Comparison of ENCODE assay signal across 8 mouse cellular contexts in the genomic region with DNA sequence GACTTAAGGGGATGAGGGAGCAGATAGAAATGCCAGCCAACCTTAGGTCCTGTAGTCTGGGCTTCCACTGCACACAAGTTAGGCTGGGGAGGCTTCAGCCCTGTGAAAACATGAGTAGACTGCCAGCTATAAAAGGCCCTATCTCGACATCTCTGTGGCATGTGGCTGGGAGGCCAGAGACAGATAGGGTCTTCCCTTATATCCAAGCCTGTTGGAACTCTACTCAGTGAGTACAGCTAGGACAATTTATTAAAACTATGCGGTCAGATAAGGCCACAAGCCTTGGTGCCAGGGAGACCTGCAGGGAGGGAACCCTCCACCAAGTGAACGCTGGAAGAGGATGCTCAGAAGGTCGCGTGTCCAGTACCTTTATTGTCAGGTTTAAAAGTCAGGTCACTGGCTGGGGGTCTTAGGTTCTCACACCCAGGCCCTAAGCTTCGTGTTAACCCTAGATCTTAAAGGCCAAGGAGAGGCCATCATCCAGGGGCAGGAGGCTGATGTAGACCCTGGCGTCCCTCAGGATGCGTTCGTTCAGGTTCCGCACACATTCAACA. TPM values are rescaled to one million over a fixed set of nuclear protein-coding genes. Genes with fewer than 3 reads are reported as not detected.
DNase-seq lines count a peak whose midpoint lies in the region; ATAC-seq lines count a peak whose summit lies in the region.

No protein-coding gene starts in this region.

- H3K4me3 ChIP-seq in heart, embryonic 14.5 days (ENCODE audit: control insufficient read depth in 1 of 2, insufficient read depth in 1 of 2, low read depth in 1 of 2, low read length in 2 of 2) = peak overlapping the region in 1 of 2 experiments; percentile 82; a peak in 2 of 4 replicates
- peak overlapping the region; percentile 60 for H3K4me3 ChIP-seq in hindbrain, embryonic 12.5 days
- peak overlapping the region; percentile 69 for H3K4me3 ChIP-seq in midbrain, embryonic 12.5 days

- ATAC-seq in heart, embryonic 14.5 days (ENCODE audit: insufficient number of reproducible peaks, insufficient read depth, low FRiP score, low read depth) = no peak
- no peak for ATAC-seq in hindbrain, embryonic 12.5 days (ENCODE audit: low FRiP score)
- no peak for ATAC-seq in midbrain, embryonic 12.5 days (ENCODE audit: low FRiP score, low read depth)

- peaks cover 18 to 29% of the 10 kb centered on the region in 2 experiments for H3K4me1 ChIP-seq in heart, embryonic 14.5 days (ENCODE audit: control insufficient read depth in 2 of 2, insufficient read depth in 2 of 2, low read length in 2 of 2)
- H3K4me1 ChIP-seq in hindbrain, embryonic 12.5 days = peaks cover 26% of the 10 kb centered on the region
- H3K4me1 ChIP-seq in midbrain, embryonic 12.5 days = peaks cover 18% of the 10 kb centered on the region

- intact Hi-C loops in heart, postnatal 10 days (cut with DNase I) = loop anchor here (2.0 to 10.0 kb wide), 2 partner anchors 14 to 722 kb away; no protein-coding TSS in a partner anchor
- intact Hi-C loops in gastrocnemius, postnatal 36 days (cut with DNase I) = loop anchor here (10.0 kb wide), 1 partner anchor 162 kb away; no protein-coding TSS in a partner anchor

- H3K9ac ChIP-seq in heart, embryonic 14.5 days (ENCODE audit: low read length) = peak overlapping the region; percentile 87; the same call in 1 of the 2 replicates
- 0 out of 2 replicates have a peak overlapping the region, but pooled peaks have one; percentile 74 for H3K9ac ChIP-seq in hindbrain, embryonic 12.5 days
- H3K9ac ChIP-seq in midbrain, embryonic 12.5 days (replicated peaks) = peak overlapping the region; percentile 72; the same call in 1 of the 2 replicates

- DNase-seq in heart, postnatal 10 days = no peak
- DNase-seq in Muller cell, postnatal 12 days (ENCODE audit: inconsistent ontology term) = peak; percentile 14
- DNase-seq in gastrocnemius, postnatal 36 days = no peak
- DNase-seq in layer of hippocampus, adult 18-20 months (ENCODE audit: low spot score in 2 of 2) = no peak
- DNase-seq in layer of hippocampus, adult 8-10 months (ENCODE audit: low spot score in 2 of 2) = no peak

- peak overlapping the region; percentile 2 to 86; a peak in 3 of 4 replicates for H3K27ac ChIP-seq in heart, embryonic 14.5 days (replicated peaks in 1 of 2; ENCODE audit: control insufficient read depth in 1 of 2, insufficient read depth in 1 of 2, low read depth in 2 of 2, low read length in 2 of 2)
- no peak overlapping the region for H3K27ac ChIP-seq in hindbrain, embryonic 12.5 days
- 0 out of 2 replicates have a peak overlapping the region, but pooled peaks have one; percentile 4 for H3K27ac ChIP-seq in midbrain, embryonic 12.5 days (replicated peaks)

- H3K4me2 ChIP-seq in heart, embryonic 14.5 days (ENCODE audit: low read length) = peak overlapping the region; percentile 69
- H3K4me2 ChIP-seq in hindbrain, embryonic 12.5 days (replicated peaks) = peak overlapping the region; percentile 98
- H3K4me2 ChIP-seq in midbrain, embryonic 12.5 days (replicated peaks) = peak overlapping the region; percentile 89

- no peaks in the 10 kb centered on the region for H3K9me3 ChIP-seq in heart, embryonic 14.5 days (ENCODE audit: control insufficient read depth, low read length)
- H3K9me3 ChIP-seq in hindbrain, embryonic 12.5 days (replicated peaks) = no peaks in the 10 kb centered on the region
- H3K9me3 ChIP-seq in midbrain, embryonic 12.5 days = no peaks in the 10 kb centered on the region

- WGBS in heart, embryonic 14.5 days = 14% methylated on average over 10 of the region's 10 CpGs
- 18% methylated on average over 10 of the region's 10 CpGs for WGBS in hindbrain, embryonic 12.5 days
- 16% methylated on average over 10 of the region's 10 CpGs for WGBS in midbrain, embryonic 12.5 days

- peaks cover 52% of the 10 kb centered on the region for H3K36me3 ChIP-seq in heart, embryonic 14.5 days (ENCODE audit: control insufficient read depth, insufficient read depth, low read length)
- peaks cover 49% of the 10 kb centered on the region for H3K36me3 ChIP-seq in hindbrain, embryonic 12.5 days
- H3K36me3 ChIP-seq in midbrain, embryonic 12.5 days = peaks cover 45% of the 10 kb centered on the region

- H3K27me3 ChIP-seq in heart, embryonic 14.5 days (ENCODE audit: control insufficient read depth, insufficient read depth, low read length) = no peaks in the 10 kb centered on the region
- H3K27me3 ChIP-seq in hindbrain, embryonic 12.5 days = no peaks in the 10 kb centered on the region
- no peaks in the 10 kb centered on the region; the same call in 1 of the 2 replicates for H3K27me3 ChIP-seq in midbrain, embryonic 12.5 days

RNA-seq across cellular contexts. Expression of a gene that starts 1.9 kb away (rescaled TPM):
- 41.0 and 47.1 TPM in 2 replicates for polyA plus RNA-seq in heart, embryonic 14.5 days (2014; fragmentation: Nextera tagmentation; extraction: Ambion mirVana)
- total RNA-seq in heart, postnatal 10 days (2021) = 10 to 100 TPM in 1 of 2 experiments, 1 to 10 TPM in 1; 8.8 to 10.3 TPM
- polyA plus RNA-seq in hindbrain, embryonic 12.5 days (2016; fragmentation: Nextera tagmentation; extraction: Ambion mirVana) = 18.2 and 22.3 TPM in 2 replicates
- 13.4 and 14.6 TPM in 2 replicates for polyA plus RNA-seq in midbrain, embryonic 12.5 days (2016; fragmentation: Nextera tagmentation; extraction: Ambion mirVana)
- 10 to 100 TPM in 1 of 2 experiments, 1 to 10 TPM in 1; 6.9 to 10.4 TPM for total RNA-seq in gastrocnemius, postnatal 36 days (2021)
- 10 to 100 TPM; 28.3 to 29.7 TPM for total RNA-seq in layer of hippocampus, adult 18-20 months (2021)
- total RNA-seq in layer of hippocampus, adult 8-10 months (2022) = 10 to 100 TPM; 25.9 to 34.4 (median 29.7) TPM

RNA-seq across cellular contexts. Expression of a gene that starts 21.9 kb away (rescaled TPM):
- polyA plus RNA-seq in heart, embryonic 14.5 days (2014; fragmentation: Nextera tagmentation; extraction: Ambion mirVana) = 533 and 556 TPM in 2 replicates
- total RNA-seq in heart, postnatal 10 days (2021) = 100 to 1,000 TPM; 544 to 567 TPM
- 245 and 257 TPM in 2 replicates for polyA plus RNA-seq in hindbrain, embryonic 12.5 days (2016; fragmentation: Nextera tagmentation; extraction: Ambion mirVana)
- polyA plus RNA-seq in midbrain, embryonic 12.5 days (2016; fragmentation: Nextera tagmentation; extraction: Ambion mirVana) = 253 and 275 TPM in 2 replicates
- 100 to 1,000 TPM; 278 to 305 TPM for total RNA-seq in gastrocnemius, postnatal 36 days (2021)
- 100 to 1,000 TPM; 234 to 237 TPM for total RNA-seq in layer of hippocampus, adult 18-20 months (2021)
- 100 to 1,000 TPM; 231 to 244 (median 241) TPM for total RNA-seq in layer of hippocampus, adult 8-10 months (2022)
